Mouse (Mus musculus) neural tube, embryonic 12.5 days (tissue): ENCODE measurements at regions not wholly inside any gene's neighbourhood (a gene's known extent, or its start where the extent isn't known, plus 50 kb on each side); places are given as distances from the start of the nearest gene placed in this dataset.
A peak's percentile ranks its signal among the peaks of the same experiment; 100 is the strongest.

Experiments used
- ATAC-seq: fragments of 200-750 bp; cut with Nextera tagmentation; 2 replicates; pipeline ENCODE4 v1.8.0; 2017; ENCODE audit warnings: low read depth, mild to moderate bottlenecking, moderate TSS enrichment, moderate library complexity; ENCODE audit not compliant: low FRiP score
- H3K27ac ChIP-seq: fragments of 300-500 bp; sonication (generic); 2 replicates; pipeline ENCODE4 v1.5.1; 2016
- H3K27me3 ChIP-seq: fragments of 300-500 bp; sonication (generic); replicated peaks from 2 replicates; pipeline ENCODE4 v1.6.1; 2016; ENCODE audit warnings: mild to moderate bottlenecking
- H3K36me3 ChIP-seq: fragments of 300-500 bp; sonication (generic); 2 replicates; pipeline ENCODE4 v1.6.1; 2016; ENCODE audit warnings: mild to moderate bottlenecking
- H3K4me1 ChIP-seq: fragments of 300-500 bp; sonication (generic); 2 replicates; pipeline ENCODE4 v1.6.1; 2016
- H3K4me2 ChIP-seq: fragments of 300-500 bp; sonication (generic); replicated peaks from 2 replicates; pipeline ENCODE4 v1.6.1; 2016; ENCODE audit warnings: mild to moderate bottlenecking
- H3K4me3 ChIP-seq: fragments of 300-500 bp; sonication (generic); 2 replicates; pipeline ENCODE4 v1.5.1; 2016
- H3K9ac ChIP-seq: fragments of 300-500 bp; sonication (generic); 2 replicates; pipeline ENCODE4 v1.6.1; 2016; ENCODE audit warnings: mild to moderate bottlenecking
- H3K9me3 ChIP-seq: fragments of 300-500 bp; sonication (generic); 2 replicates; pipeline ENCODE4 v1.6.1; 2016; ENCODE audit warnings: mild to moderate bottlenecking
- WGBS: fragments of 180-500 bp; shearing (Covaris S2); methylation state at CpG from one replicate; pipeline ENCODE4 v1.1.7; 2016; 5-methylcytosine and 5-hydroxymethylcytosine counted together

DNA sequence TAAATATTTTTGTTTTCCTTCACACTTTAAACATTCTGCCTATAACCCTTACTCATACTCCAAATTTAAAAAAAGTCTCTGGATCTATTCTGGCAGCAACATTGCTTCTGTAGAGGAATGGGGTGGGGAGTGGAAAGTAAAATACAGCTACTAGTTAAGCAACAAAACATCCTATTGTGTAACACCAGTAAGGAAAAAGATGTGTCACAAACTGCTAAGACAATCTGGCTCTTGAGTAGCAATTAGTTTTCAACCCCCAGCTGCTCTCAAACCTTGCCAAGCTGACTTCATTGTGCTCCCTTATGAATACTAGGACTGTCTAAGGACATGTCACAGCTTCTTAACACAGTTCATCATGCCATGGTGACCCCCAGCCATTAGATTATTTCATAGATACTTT is 500.2 kb upstream of the Tenm2 start:
- H3K4me2 ChIP-seq = no peak overlapping the region
- no peaks in the 10 kb centered on the region for H3K27me3 ChIP-seq
- no peak for ATAC-seq
- no peaks in the 10 kb centered on the region for H3K9me3 ChIP-seq
- H3K36me3 ChIP-seq = no peaks in the 10 kb centered on the region
- no peak overlapping the region for H3K9ac ChIP-seq
- no peak overlapping the region for H3K27ac ChIP-seq
- H3K4me3 ChIP-seq = no peak overlapping the region
- H3K4me1 ChIP-seq = no peaks in the 10 kb centered on the region

DNA sequence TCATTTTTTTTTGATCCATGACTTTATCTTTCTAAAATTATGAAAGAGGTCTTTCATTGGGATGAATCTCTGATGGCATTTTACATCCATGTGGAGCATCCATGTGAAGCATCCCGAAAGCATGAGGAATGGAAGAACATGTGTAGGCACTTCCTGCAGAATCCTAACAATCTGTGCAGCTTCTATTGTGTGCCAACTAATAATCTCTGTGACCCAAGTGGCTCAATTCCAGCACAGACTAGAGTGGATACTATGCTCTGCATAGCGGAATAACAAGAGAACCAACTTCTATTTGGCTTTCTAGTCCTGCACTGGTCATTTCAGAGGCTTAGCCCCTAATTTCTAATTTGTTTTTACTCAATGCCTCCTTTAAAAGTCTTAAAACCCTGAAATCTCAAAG is 499.7 kb upstream of the Tenm2 start:
- Histone ChIP-seq H3K4me1 (no peaks in the 10 kb centered on the region), H3K36me3 (no peaks in the 10 kb centered on the region), H3K4me3 (no peak overlapping the region), H3K4me2 (no peak overlapping the region), H3K9me3 (no peaks in the 10 kb centered on the region), H3K27me3 (no peaks in the 10 kb centered on the region), H3K27ac (no peak overlapping the region), H3K9ac (no peak overlapping the region)
- WGBS = 82% methylated on average over 2 of the region's 2 CpGs
- no peak for ATAC-seq

DNA sequence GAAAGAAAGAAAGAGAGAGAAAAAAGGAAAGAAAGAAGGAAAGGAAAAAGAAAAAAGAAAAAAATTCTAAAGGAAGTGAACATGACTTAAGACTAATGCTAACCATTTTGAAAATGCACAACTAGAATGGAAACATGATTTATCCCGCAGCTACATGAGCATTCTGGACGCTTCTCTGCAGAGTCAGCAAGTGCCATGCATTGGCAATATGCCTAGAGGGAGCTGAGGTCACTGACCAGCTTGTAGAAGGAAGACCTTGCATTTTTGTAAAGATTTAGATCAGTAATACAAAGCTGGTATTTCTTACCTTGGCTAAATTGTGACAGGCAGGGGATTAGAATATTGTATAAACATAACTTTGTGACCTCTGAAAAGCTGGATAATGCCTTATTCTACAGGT is 461.2 kb upstream of the Tenm2 start:
- H3K36me3 ChIP-seq = no peaks in the 10 kb centered on the region
- no peak overlapping the region for H3K27ac ChIP-seq
- no peak overlapping the region for H3K4me2 ChIP-seq
- no peaks in the 10 kb centered on the region for H3K4me1 ChIP-seq
- no peak overlapping the region for H3K9ac ChIP-seq
- no peaks in the 10 kb centered on the region for H3K9me3 ChIP-seq
- H3K27me3 ChIP-seq = no peaks in the 10 kb centered on the region
- 74% methylated on average over 2 of the region's 2 CpGs for WGBS
- no peak overlapping the region for H3K4me3 ChIP-seq
- no peak for ATAC-seq

DNA sequence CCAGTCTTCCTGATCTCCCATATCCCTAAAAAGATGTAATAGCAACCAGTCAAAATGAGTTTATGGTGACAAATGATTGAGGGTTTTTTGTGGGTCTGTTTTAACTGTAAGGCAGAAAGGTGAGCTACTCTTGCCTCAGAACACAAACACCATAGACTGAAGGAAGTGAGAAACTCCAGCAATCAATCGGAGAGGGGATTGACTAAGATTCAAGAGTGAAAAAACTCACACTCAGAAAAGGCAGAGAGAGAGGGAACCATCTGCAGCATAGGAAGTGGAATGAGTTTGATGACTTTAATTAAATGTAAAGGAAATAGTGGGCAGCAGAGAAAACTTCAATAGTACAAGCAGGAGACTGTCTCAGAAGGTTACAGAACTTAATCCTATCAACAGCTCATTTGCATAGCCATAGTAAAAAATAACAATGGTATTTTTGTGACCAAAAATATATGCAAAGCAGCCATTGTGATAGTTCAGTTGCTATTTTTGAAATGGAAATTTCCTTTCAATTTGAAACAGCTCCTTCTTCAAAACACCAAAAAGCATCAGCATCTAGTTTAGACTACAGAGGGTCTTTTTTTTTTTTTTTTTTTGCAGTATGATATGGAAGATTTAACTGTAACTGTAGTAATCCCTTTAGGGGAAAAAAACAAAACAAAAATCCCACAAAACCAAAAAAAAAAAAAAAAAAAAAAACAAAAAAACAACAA is 442.9 kb upstream of the Tenm2 start:
- Histone ChIP-seq H3K27ac (no peak overlapping the region), H3K4me2 (no peak overlapping the region), H3K27me3 (no peaks in the 10 kb centered on the region), H3K9me3 (no peaks in the 10 kb centered on the region), H3K4me1 (no peaks in the 10 kb centered on the region), H3K4me3 (no peak overlapping the region), H3K9ac (no peak overlapping the region), H3K36me3 (no peaks in the 10 kb centered on the region)
- 58% methylated on average over 1 of the region's 1 CpGs for WGBS
- no peak for ATAC-seq

DNA sequence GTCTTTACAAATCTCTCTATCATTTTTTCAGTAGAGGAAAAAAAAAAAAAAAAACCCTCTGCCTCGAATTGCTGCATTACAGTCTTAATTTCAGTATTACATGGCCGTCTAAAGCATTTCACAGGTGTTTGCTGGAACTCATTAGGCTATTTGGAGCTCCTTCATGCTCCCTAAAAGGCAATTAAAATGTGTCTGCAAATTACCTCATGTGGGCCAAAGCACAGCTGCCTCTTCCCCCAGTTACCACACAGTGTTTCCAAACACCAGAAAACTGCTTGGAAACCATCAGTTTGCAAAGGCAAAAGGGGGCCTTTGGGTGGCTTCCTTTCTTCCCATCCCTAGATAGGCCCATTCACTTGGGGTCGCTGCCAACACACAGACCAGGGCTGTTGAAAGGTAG is 435.6 kb upstream of the Tenm2 start:
- Histone ChIP-seq H3K27me3 (no peaks in the 10 kb centered on the region), H3K27ac (no peak overlapping the region), H3K36me3 (no peaks in the 10 kb centered on the region), H3K9ac (no peak overlapping the region), H3K4me2 (no peak overlapping the region), H3K4me3 (no peak overlapping the region), H3K9me3 (no peaks in the 10 kb centered on the region), H3K4me1 (no peaks in the 10 kb centered on the region)
- 54% methylated on average over 3 of the region's 3 CpGs for WGBS
- ATAC-seq = no peak

DNA sequence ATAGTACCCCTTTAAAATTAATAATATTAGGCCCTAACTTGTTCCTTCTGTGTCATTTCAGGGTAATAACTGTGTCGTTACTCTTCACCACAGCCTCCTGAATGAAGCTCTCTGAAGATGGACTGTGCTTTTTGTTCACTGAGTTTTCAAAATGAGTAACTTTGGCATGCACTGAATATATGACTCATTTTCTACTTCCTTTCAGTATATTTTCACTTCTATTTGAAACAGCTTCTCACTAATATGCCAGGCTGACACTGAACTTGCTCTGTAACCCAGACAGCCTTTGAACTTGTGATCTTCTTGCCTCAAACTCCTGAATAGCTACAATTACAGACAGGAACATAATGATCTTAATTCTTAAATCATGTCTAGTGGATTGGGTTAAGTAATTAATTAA is 431.2 kb upstream of the Tenm2 start:
- Histone ChIP-seq H3K27ac (no peak overlapping the region), H3K27me3 (no peaks in the 10 kb centered on the region), H3K9ac (no peak overlapping the region), H3K4me2 (no peak overlapping the region), H3K9me3 (no peaks in the 10 kb centered on the region), H3K4me3 (no peak overlapping the region), H3K36me3 (no peaks in the 10 kb centered on the region), H3K4me1 (no peaks in the 10 kb centered on the region)
- 81% methylated on average over 1 of the region's 1 CpGs for WGBS
- ATAC-seq = no peak

DNA sequence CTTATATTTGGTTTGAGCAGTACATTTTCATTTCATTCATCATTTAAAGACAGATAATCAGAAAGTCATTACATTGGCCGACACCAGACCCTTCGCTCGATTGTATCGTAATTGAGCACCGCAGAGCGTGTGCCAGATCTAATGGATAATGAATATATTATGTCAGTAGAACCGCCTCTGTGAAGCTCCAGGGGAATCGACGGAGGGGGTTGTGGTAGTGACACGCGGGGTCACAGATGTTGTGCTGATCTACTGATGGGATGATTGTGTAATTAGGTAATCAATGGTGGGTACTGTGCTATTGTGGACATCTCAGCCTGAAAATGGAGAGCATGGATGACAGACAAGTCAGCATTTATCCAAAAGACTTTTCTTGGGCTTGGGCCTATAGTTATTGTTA is 414.3 kb upstream of the Tenm2 start:
- no peak overlapping the region for H3K9ac ChIP-seq
- WGBS = 61% methylated on average over 11 of the region's 11 CpGs
- no peaks in the 10 kb centered on the region for H3K9me3 ChIP-seq
- H3K27me3 ChIP-seq = no peaks in the 10 kb centered on the region
- H3K27ac ChIP-seq = no peak overlapping the region
- no peak overlapping the region; the same call in 1 of the 2 replicates for H3K4me2 ChIP-seq
- no peaks in the 10 kb centered on the region for H3K36me3 ChIP-seq
- ATAC-seq = peak; percentile 41; the same call in 1 of the 2 replicates
- no peak overlapping the region for H3K4me3 ChIP-seq
- no peaks in the 10 kb centered on the region for H3K4me1 ChIP-seq

DNA sequence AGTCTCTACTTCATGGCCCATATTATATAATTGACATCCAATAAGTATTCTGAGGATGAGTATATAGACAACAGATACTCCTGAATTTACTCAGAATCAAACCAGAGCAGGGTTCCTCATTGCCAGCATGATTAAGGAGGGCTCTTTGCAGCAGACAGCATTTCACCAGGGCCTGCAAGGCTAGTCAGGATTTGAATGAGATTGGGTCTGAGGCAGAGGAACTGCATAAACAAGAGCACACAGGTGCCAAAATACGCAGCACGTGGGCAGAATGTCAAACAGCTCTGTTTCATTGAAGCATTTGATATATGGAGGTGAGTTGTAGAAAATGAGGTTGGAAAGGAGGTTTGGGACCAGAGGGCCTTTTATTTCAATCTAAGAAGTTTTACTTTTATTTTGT is 387.5 kb upstream of the Tenm2 start:
- Histone ChIP-seq H3K9ac (no peak overlapping the region), H3K27ac (no peak overlapping the region), H3K4me1 (no peaks in the 10 kb centered on the region), H3K4me2 (no peak overlapping the region), H3K9me3 (no peaks in the 10 kb centered on the region), H3K27me3 (no peaks in the 10 kb centered on the region), H3K4me3 (no peak overlapping the region), H3K36me3 (no peaks in the 10 kb centered on the region)
- WGBS = 65% methylated on average over 2 of the region's 2 CpGs
- ATAC-seq = no peak

DNA sequence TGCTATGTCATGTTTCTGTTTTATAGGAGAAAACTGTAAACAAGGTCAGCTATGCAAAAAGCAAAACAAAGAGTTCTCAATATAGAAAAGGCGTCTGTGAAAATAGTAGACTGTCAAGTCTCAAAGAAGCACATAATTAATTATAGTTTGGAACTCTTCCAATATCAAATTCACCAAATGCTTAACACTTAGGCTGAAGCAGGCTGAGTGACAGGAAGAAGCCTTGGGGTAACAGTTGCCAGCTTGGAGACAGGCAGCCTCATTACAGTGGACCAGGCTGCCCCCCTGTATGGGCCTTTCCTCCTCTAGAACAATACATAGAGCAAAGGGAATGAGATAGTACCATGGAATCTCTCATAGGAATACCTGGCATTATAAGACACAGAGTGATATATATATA is 364.8 kb upstream of the Tenm2 start:
- Histone ChIP-seq H3K9ac (no peak overlapping the region), H3K4me1 (no peaks in the 10 kb centered on the region), H3K4me3 (no peak overlapping the region), H3K36me3 (no peaks in the 10 kb centered on the region), H3K27ac (no peak overlapping the region), H3K9me3 (no peaks in the 10 kb centered on the region), H3K4me2 (no peak overlapping the region), H3K27me3 (no peaks in the 10 kb centered on the region)
- ATAC-seq = no peak
- 69% methylated on average over 1 of the region's 1 CpGs for WGBS

DNA sequence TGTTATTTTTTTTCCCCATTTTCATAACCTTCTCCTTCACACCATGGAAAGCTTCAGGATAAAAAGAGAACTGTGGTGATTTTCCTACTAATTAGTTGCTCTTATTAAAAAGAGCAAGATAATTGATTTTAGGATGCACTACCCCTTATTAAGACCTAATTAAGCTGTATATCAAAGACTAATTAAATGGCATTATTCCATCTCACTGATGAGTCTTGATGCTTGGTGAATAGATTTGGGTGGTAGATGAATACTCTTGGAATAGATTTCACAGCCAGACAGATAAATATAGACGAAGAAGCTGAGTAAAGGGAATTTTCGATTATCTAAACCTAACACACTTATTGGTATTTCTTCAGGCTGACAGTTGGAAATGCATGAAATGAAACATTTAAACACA is 346.5 kb upstream of the Tenm2 start:
- H3K4me3 ChIP-seq = no peak overlapping the region
- H3K36me3 ChIP-seq = no peaks in the 10 kb centered on the region
- no peaks in the 10 kb centered on the region for H3K4me1 ChIP-seq
- no peak overlapping the region for H3K9ac ChIP-seq
- no peaks in the 10 kb centered on the region for H3K9me3 ChIP-seq
- no peak for ATAC-seq
- WGBS = 87% methylated on average over 2 of the region's 2 CpGs
- H3K27ac ChIP-seq = no peak overlapping the region
- no peaks in the 10 kb centered on the region for H3K27me3 ChIP-seq
- no peak overlapping the region for H3K4me2 ChIP-seq

DNA sequence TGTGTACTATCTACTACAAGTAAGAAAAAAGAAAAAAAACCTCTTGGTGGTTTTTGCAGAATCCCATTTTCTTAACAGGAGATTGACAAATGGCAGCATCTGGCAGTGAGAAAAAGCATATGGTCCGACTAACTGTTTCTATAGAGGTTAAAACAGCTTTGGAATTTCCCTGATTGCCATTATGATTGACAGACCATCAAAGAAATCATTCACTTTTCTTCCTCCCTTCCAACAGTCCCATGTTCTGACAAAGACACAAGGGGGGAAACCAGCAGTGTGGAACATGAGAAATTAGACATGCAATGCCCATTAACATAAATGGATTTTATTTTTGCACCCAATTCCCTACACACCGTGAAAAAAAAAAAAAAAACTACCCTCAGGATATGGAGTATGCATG is 297.9 kb upstream of the Tenm2 start:
- Histone ChIP-seq H3K4me1 (no peaks in the 10 kb centered on the region), H3K4me2 (no peak overlapping the region), H3K9me3 (no peaks in the 10 kb centered on the region), H3K27me3 (no peaks in the 10 kb centered on the region), H3K9ac (no peak overlapping the region), H3K27ac (no peak overlapping the region), H3K4me3 (no peak overlapping the region), H3K36me3 (no peaks in the 10 kb centered on the region)
- WGBS = 49% methylated on average over 2 of the region's 2 CpGs
- no peak for ATAC-seq

DNA sequence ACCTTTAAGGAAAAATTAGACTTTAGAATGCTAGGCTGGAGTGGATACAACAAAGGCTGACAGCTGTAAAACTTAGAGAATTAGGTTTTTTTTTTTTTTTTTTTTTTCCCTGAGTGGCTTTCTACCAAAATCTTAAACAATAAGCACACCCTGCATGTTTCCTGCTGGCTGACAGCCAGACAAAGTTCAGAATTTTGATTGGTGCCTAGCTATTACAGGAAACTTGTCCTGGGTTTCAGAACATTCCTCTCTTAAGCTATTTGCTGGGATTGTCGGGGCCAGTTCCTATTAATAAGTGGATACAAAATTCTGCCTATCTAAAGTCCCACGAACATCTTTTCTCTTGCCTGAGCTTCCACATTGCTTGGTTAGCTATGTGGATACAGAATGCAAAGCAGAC is 296.7 kb upstream of the Tenm2 start:
- no peak for ATAC-seq
- 79% methylated on average over 2 of the region's 2 CpGs for WGBS

DNA sequence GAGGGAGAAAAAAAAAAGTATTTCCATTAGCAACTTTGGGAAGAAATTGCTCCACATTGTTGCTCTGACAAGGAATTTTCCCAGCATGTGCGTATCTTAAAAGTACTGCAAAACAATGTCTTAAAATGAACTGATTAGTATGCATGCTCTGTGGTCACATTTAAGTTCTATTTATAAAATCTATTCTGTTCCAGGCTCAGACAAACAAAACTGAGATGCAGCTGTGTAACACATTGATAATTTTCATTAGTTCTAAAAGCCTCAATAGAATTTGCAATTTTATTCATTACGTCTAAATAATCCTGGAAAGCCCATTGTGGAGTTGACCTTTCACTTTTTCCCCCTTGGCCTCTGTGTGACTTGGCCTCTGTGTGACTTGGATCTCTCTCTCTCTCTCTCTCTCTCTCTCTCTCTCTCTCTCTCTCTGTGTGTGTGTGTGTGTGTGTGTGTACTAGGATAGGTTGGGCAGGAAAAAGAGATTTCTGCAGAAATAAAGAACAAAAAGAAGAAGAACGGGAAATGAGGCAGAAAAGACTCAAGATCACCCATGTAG is 262.8 kb upstream of the Tenm2 start:
- Histone ChIP-seq H3K9me3 (no peaks in the 10 kb centered on the region), H3K27ac (no peak overlapping the region), H3K36me3 (no peaks in the 10 kb centered on the region), H3K27me3 (no peaks in the 10 kb centered on the region), H3K9ac (no peak overlapping the region), H3K4me3 (no peak overlapping the region), H3K4me1 (peaks cover 9% of the 10 kb centered on the region; the same call in 1 of the 2 replicates), H3K4me2 (no peak overlapping the region)
- WGBS = 30% methylated on average over 3 of the region's 3 CpGs
- ATAC-seq = no peak

More for the DNA sequence above, 296.7 kb upstream of the Tenm2 start:
- H3K27ac ChIP-seq = no peak overlapping the region
- no peak overlapping the region for H3K9ac ChIP-seq
- H3K9me3 ChIP-seq = no peaks in the 10 kb centered on the region
- H3K27me3 ChIP-seq = no peaks in the 10 kb centered on the region
- H3K4me3 ChIP-seq = no peak overlapping the region
- no peak overlapping the region for H3K4me2 ChIP-seq
- H3K36me3 ChIP-seq = no peaks in the 10 kb centered on the region
- H3K4me1 ChIP-seq = no peaks in the 10 kb centered on the region
